10 mouse cellular contexts compared by ENCODE assay signal in the genomic region with DNA sequence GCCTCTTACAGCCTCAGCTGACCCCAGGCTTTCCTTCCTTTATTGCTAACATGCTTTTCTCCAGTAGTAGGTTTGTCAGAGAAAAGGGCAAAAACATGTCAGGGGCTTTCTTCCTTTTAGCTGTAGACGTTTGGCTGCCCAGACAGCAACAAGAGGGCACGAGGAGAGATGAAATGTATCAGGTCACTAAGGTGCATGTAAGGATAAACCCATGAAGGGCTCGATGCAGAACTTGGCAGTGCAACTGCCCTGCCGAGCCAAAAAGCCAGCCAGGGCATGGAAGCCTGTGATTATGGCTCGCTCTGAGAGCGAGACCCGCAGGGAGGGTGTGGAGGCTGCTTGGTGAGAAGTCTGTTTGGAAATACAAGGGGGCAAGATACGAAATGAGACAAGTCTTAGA.
DNase-seq lines count a peak whose midpoint lies in the region; ATAC-seq and TF ChIP-seq lines count a peak whose summit lies in the region.
"Had no signal": no experiment of that assay in that cellular context is flagged by ENCODE, and none has a peak within 500 bp of the region (broad histone marks: within the 10 kb centered on the region; RNA-seq: fewer than 3 reads in every experiment).

No protein-coding gene starts in this region.

- H3K4me1 ChIP-seq in brown adipose tissue, adult 24 weeks (ENCODE audit: control insufficient read depth, insufficient read depth, insufficient read length, low read length): 0 out of 2 replicates have a peak, but pooled peaks cover 2% of the 10 kb centered on the region
- peaks cover 5% of the 10 kb centered on the region for H3K4me1 ChIP-seq in embryonic facial prominence, embryonic 11.5 days (ENCODE audit: control insufficient read depth, insufficient read depth, low read length)
- H3K4me1 ChIP-seq: megakaryocyte, embryonic 14.5 days had no signal

- H3K27ac ChIP-seq in layer of hippocampus, adult 2 months: peak overlapping the region; percentile 91
- H3K27ac ChIP-seq in brown adipose tissue, adult 24 weeks (replicated peaks; ENCODE audit: low read depth, low read length): peak overlapping the region; percentile 57
- H3K27ac ChIP-seq in embryonic facial prominence, embryonic 11.5 days (replicated peaks; ENCODE audit: low read depth, low read length): peak overlapping the region; percentile 16; the same call in 1 of the 2 replicates

- H3K4me2 ChIP-seq in embryonic facial prominence, embryonic 11.5 days (ENCODE audit: low read depth, low read length): no peak overlapping the region

- no peaks in the 10 kb centered on the region for H3K9me3 ChIP-seq in embryonic facial prominence, embryonic 11.5 days (replicated peaks; ENCODE audit: control insufficient read depth, low read length)
- H3K9me3 ChIP-seq: megakaryocyte, embryonic 14.5 days had no signal

- peak overlapping the region; percentile 21; the same call in 1 of the 2 replicates for H3K4me3 ChIP-seq in layer of hippocampus, adult 2 months
- H3K4me3 ChIP-seq in brown adipose tissue, adult 24 weeks (ENCODE audit: insufficient read depth, low read depth, low read length): peak overlapping the region; percentile 31
- no peak overlapping the region for H3K4me3 ChIP-seq in embryonic facial prominence, embryonic 11.5 days (ENCODE audit: low read depth, low read length)
- H3K4me3 ChIP-seq: megakaryocyte, embryonic 14.5 days had no signal

- no peak for DNase-seq in layer of hippocampus, adult 2 months (ENCODE audit: low spot score in 2 of 2)
- no peak for DNase-seq in layer of hippocampus, adult 11-12 months (ENCODE audit: low spot score)
- DNase-seq in embryonic facial prominence, embryonic 11.5 days (ENCODE audit: low spot score): no peak
- DNase-seq in heart, postnatal 10 days: peak; percentile 83 to 85
- no peak for DNase-seq in left cerebral cortex, adult 9 months (ENCODE audit: low spot score in 2 of 2)
- DNase-seq: right cerebral cortex, postnatal 14 days had no signal

- ATAC-seq in embryonic facial prominence, embryonic 11.5 days (replicated peaks; ENCODE audit: insufficient number of reproducible peaks, low FRiP score, low TSS enrichment, low read depth): no peak
- ATAC-seq in megakaryocyte-erythroid progenitor cell, adult 5-6 weeks (replicated peaks; ENCODE audit: low FRiP score, low TSS enrichment, poor library complexity, severe bottlenecking): no peak
- ATAC-seq in erythroblast, adult 5-6 weeks (replicated peaks; ENCODE audit: low FRiP score, poor library complexity, severe bottlenecking): no peak

- H3K36me3 ChIP-seq in embryonic facial prominence, embryonic 11.5 days (replicated peaks; ENCODE audit: control insufficient read depth, insufficient read depth, low read depth, low read length): no peaks in the 10 kb centered on the region

- WGBS in embryonic facial prominence, embryonic 11.5 days: 64% methylated on average over 8 of the region's 8 CpGs

- intact Hi-C loops in heart, postnatal 10 days (cut with DNase I): no loop called here

- TF ChIP-seq CTCF in layer of hippocampus, adult 2 months (conservative IDR thresholded peaks at IDR 0.05): no peak

- H3K27me3 ChIP-seq in embryonic facial prominence, embryonic 11.5 days (ENCODE audit: control insufficient read depth, insufficient read depth, low read length): no peaks in the 10 kb centered on the region
- H3K27me3 ChIP-seq: megakaryocyte, embryonic 14.5 days had no signal

- H3K9ac ChIP-seq in embryonic facial prominence, embryonic 11.5 days (replicated peaks; ENCODE audit: low read length): no peak overlapping the region

Comparison
In these comparisons a context has a peak if more than half of its experiments do, and no peak if none do; other contexts are left out.
1. DNase-seq: peak in heart, postnatal 10 days (2 of 2); none in layer of hippocampus, adult 2 months (0 of 2), layer of hippocampus, adult 11-12 months (single experiment), embryonic facial prominence, embryonic 11.5 days (single experiment) and left cerebral cortex, adult 9 months (0 of 2).
2. H3K27ac ChIP-seq: peak in every context shown above with its lines; median percentile 91 in layer of hippocampus, adult 2 months; 57 in brown adipose tissue, adult 24 weeks; 16 in embryonic facial prominence, embryonic 11.5 days.